Mouse (Mus musculus) erythroblast, embryonic 14.5 days (primary cell): ENCODE data around the gene Agap1.

Experiments used
- GATA1 ChIP-seq: IDR thresholded peaks from 2 replicates; pipeline ENCODE4 v1.6.1; 2012; ENCODE audit warnings: low read length, inconsistent platforms, mixed read lengths
- TAL1 ChIP-seq: IDR thresholded peaks from 3 replicates; pipeline ENCODE4 v1.6.1; 2012; ENCODE audit warnings: low read length, inconsistent platforms, mixed read lengths

GRCm38 (mm10) chr1:89528671-89529276 is 74.2 kb downstream of the Agap1 start:
- TF ChIP-seq GATA1 (no peak), TAL1 (no peak)
